ENCODE assay signal across 11 mouse cellular contexts in the genomic region with DNA sequence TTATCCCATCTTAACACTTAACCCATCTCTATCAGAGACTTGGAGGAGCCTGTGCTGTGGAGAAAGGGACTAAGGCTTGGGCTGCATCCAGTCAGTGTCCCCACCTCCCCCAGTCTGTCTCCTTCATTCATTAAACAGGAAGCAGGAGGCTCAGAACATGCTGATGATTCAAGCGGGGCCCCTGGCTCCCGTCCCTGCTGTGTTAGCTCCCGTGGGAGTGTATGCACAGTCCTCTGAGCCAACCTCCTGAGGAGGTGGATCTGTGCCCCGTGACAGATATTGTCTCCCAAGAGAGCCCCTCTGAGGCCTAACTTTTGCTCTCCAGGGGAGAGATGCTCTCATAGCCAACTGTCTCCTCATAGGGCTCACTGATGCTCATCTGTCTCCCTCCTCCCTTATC. TPM values are rescaled to one million over a fixed set of nuclear protein-coding genes. Genes with fewer than 3 reads are reported as not detected.
DNase-seq lines count a peak whose midpoint lies in the region; ATAC-seq and TF ChIP-seq lines count a peak whose summit lies in the region.
"Had no signal": no experiment of that assay in that cellular context is flagged by ENCODE, and none has a peak within 500 bp of the region (broad histone marks: within the 10 kb centered on the region; RNA-seq: fewer than 3 reads in every experiment).

No protein-coding gene starts in this region.

- no peak overlapping the region for H3K4me2 ChIP-seq in kidney, postnatal 0 days (ENCODE audit: low read length)
- no peak overlapping the region for H3K4me2 ChIP-seq in kidney, embryonic 16.5 days (replicated peaks; ENCODE audit: low read depth, low read length)
- H3K4me2 ChIP-seq: heart, embryonic 13.5 days had no signal

- H3K27ac ChIP-seq in kidney, postnatal 0 days: no peak overlapping the region
- H3K27ac ChIP-seq in kidney, embryonic 16.5 days (ENCODE audit: low read length): no peak overlapping the region
- H3K27ac ChIP-seq: heart, embryonic 13.5 days had no signal

- CTCF ChIA-PET in Patski (lab: Charles Lee): interaction anchor here (0.9 to 2.8 kb wide), 13 partner anchors 9 to 698 kb away, joined by 3 to 14 read pairs (median 4); no protein-coding TSS in a partner anchor

- in situ Hi-C loops in Patski (cut with MboI; ENCODE audit: low pct_unique_long_range_greater_than_20kb): loop anchor here (5.0 kb wide), 7 partner anchors 37 to 692 kb away; no protein-coding TSS in a partner anchor

- no peak for TF ChIP-seq CTCF in kidney, postnatal 0 days (IDR thresholded peaks at IDR 0.05; ENCODE audit: low read depth)
- no peak for TF ChIP-seq CTCF in Patski (IDR thresholded peaks at IDR 0.05)

- ATAC-seq in kidney, postnatal 0 days (replicated peaks; ENCODE audit: low FRiP score, low read depth): no peak
- no peak for ATAC-seq in kidney, embryonic 16.5 days (ENCODE audit: low FRiP score, low TSS enrichment)
- peak; percentile 49 for ATAC-seq in Patski
- ATAC-seq: forebrain, postnatal 0 days; inflammation-experienced regulatory T-cells, adult 6 months had no signal

- no peak overlapping the region for H3K4me3 ChIP-seq in kidney, postnatal 0 days (replicated peaks; ENCODE audit: low read depth, low read length)
- no peak overlapping the region for H3K4me3 ChIP-seq in kidney, embryonic 16.5 days (ENCODE audit: low read length)
- H3K4me3 ChIP-seq: heart, embryonic 13.5 days had no signal

- no peaks in the 10 kb centered on the region for H3K36me3 ChIP-seq in kidney, postnatal 0 days (ENCODE audit: insufficient read depth, low read length)
- no peaks in the 10 kb centered on the region for H3K36me3 ChIP-seq in kidney, embryonic 16.5 days (ENCODE audit: insufficient read depth, low read length)
- H3K36me3 ChIP-seq: heart, embryonic 13.5 days had no signal

- no peaks in the 10 kb centered on the region for H3K27me3 ChIP-seq in kidney, postnatal 0 days (ENCODE audit: insufficient read depth, low read length)
- no peaks in the 10 kb centered on the region for H3K27me3 ChIP-seq in kidney, embryonic 16.5 days (ENCODE audit: insufficient read depth, low read length)
- no peaks in the 10 kb centered on the region for H3K27me3 ChIP-seq in Patski

- no peak overlapping the region for H3K9ac ChIP-seq in kidney, postnatal 0 days (ENCODE audit: low read depth, low read length)
- no peak overlapping the region for H3K9ac ChIP-seq in kidney, embryonic 16.5 days (replicated peaks; ENCODE audit: low read length)
- H3K9ac ChIP-seq: forebrain, postnatal 0 days; heart, embryonic 13.5 days had no signal

- DNase-seq in kidney, postnatal 0 days (ENCODE audit: low spot score): peak; percentile 11
- no peak for DNase-seq in Patski (ENCODE audit: low read depth, low spot score)
- peak; percentile 52 to 54 for DNase-seq in layer of hippocampus, postnatal 14 days (ENCODE audit: low spot score in 2 of 2)
- peak; percentile 51 to 54 for DNase-seq in right cerebral cortex, postnatal 10 days (ENCODE audit: low spot score in 2 of 2)
- no peak for DNase-seq in cerebellum, adult 9-11 months
- DNase-seq in embryo, embryonic 9.5 days (ENCODE audit: extremely low spot score): no peak
- DNase-seq: cerebellum, adult 11 months; forebrain, postnatal 0 days had no signal

- POLR2A ChIA-PET in Patski (lab: Charles Lee): interaction anchor here (1.4 kb wide), 2 partner anchors 8 to 418 kb away, joined by 3 to 5 read pairs; no protein-coding TSS in a partner anchor

- WGBS in kidney, postnatal 0 days: 9% methylated on average over 4 of the region's 4 CpGs
- 11% methylated on average over 4 of the region's 4 CpGs for WGBS in kidney, embryonic 16.5 days

- H3K4me1 ChIP-seq in kidney, postnatal 0 days (replicated peaks; ENCODE audit: insufficient read depth, low read length): peaks cover 9% of the 10 kb centered on the region; the same call in 1 of the 2 replicates
- peaks cover 11% of the 10 kb centered on the region for H3K4me1 ChIP-seq in kidney, embryonic 16.5 days (ENCODE audit: insufficient read depth, low read length)

- H3K9me3 ChIP-seq in kidney, postnatal 0 days (replicated peaks; ENCODE audit: low read length): no peaks in the 10 kb centered on the region
- H3K9me3 ChIP-seq in kidney, embryonic 16.5 days (ENCODE audit: low read length): no peaks in the 10 kb centered on the region
- H3K9me3 ChIP-seq: heart, embryonic 13.5 days had no signal

RNA-seq across cellular contexts. Expression of a gene that starts 32.8 kb away (rescaled TPM):
- polyA plus RNA-seq in kidney, postnatal 0 days (2015; fragmentation: Nextera tagmentation; extraction: Ambion mirVana): 62.2 and 71.1 TPM in 2 replicates
- polyA plus RNA-seq in kidney, embryonic 16.5 days (2015; fragmentation: Nextera tagmentation; extraction: Ambion mirVana): 95.5 and 98.8 TPM in 2 replicates
- polyA plus RNA-seq in Patski (2021): 64.5 TPM
- 10 to 100 TPM; 36.7 to 38.0 TPM for total RNA-seq in layer of hippocampus, postnatal 14 days (2021)

RNA-seq across cellular contexts. Expression of a gene that starts 36.2 kb away (rescaled TPM):
- 59.3 and 73.1 TPM in 2 replicates for polyA plus RNA-seq in kidney, postnatal 0 days (2015; fragmentation: Nextera tagmentation; extraction: Ambion mirVana)
- 151 and 157 TPM in 2 replicates for polyA plus RNA-seq in kidney, embryonic 16.5 days (2015; fragmentation: Nextera tagmentation; extraction: Ambion mirVana)
- polyA plus RNA-seq in Patski (2021): 61.8 TPM
- 1 to 10 TPM; 5.4 to 7.8 TPM for total RNA-seq in layer of hippocampus, postnatal 14 days (2021)

RNA-seq across cellular contexts. Expression of a gene that starts 60.0 kb away (rescaled TPM):
- 50.6 and 54.2 TPM in 2 replicates for polyA plus RNA-seq in kidney, postnatal 0 days (2015; fragmentation: Nextera tagmentation; extraction: Ambion mirVana)
- polyA plus RNA-seq in kidney, embryonic 16.5 days (2015; fragmentation: Nextera tagmentation; extraction: Ambion mirVana): 43.0 and 48.9 TPM in 2 replicates
- 41.5 TPM for polyA plus RNA-seq in Patski (2021)
- 100 to 1,000 TPM; 212 to 229 TPM for total RNA-seq in layer of hippocampus, postnatal 14 days (2021)
- polyA plus RNA-seq: inflammation-experienced regulatory T-cells, adult 6 months had no signal

Comparison
In these comparisons a context has a peak if more than half of its experiments do, and no peak if none do; other contexts are left out.
1. DNase-seq: peak in kidney, postnatal 0 days (single experiment), layer of hippocampus, postnatal 14 days (2 of 2) and right cerebral cortex, postnatal 10 days (2 of 2); none in Patski (single experiment), cerebellum, adult 9-11 months (single experiment) and embryo, embryonic 9.5 days (single experiment).